Mouse (Mus musculus) large intestine, adult 2 months (tissue): ENCODE results near the gene Ercc6l2. TPM values are rescaled to one million over a fixed set of nuclear protein-coding genes. Genes with fewer than 3 reads are reported as not detected.
"Not testable (repeated sequence)": the region's sequence is repeated elsewhere in the genome, so short reads cannot be mapped to it uniquely, and the experiment has no call there.

Experiments used
- DNase-seq: peaks from one replicate; pipeline ENCODE4 v3.0.0-alpha.2; 2012; ENCODE audit warnings: low read depth, low spot score
- WGBS: fragments of 180-500 bp; shearing (Covaris S2); methylation state at CpG from one replicate; pipeline ENCODE4 v1.1.7; 2018; 5-methylcytosine and 5-hydroxymethylcytosine counted together
- polyA plus RNA-seq: library from polyadenylated mRNA; depleted of rRNA; stranded (reverse); fragments of >200 nt; gene quantifications from 2 replicates; pipeline ENCODE4 v1.2.3, GENCODE M21; 2012; rRNA removed

Ercc6l2 gene
- polyA plus RNA-seq, 1 experiment = 2.0 TPM

GRCm38 (mm10) chr13:63918733-63919422, 103.8 kb downstream of the Ercc6l2 start:
- no peak for DNase-seq
- WGBS = 27% methylated on average over 18 of the region's 18 CpGs

DNA sequence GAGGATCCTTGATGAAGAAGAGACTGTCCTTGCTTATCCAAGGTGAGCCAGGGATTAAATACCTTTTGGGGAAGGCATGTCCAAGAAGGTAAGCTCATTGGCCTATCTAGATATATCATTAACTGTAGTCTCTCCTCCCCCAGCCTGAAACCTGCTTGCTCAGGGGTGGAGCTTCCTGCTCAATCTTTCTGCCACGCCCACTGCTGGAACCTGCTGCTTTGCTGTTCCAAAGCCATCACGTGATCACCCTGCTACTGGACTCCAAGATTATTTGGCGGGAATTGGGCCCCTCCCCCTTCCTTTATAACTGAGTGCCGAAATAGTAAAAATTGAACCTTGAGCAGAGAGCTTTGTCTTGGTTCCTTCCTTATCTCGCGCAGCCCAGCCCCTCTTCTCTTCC, 109.0 kb downstream of the Ercc6l2 start:
- WGBS = 21% methylated on average over 5 of the region's 6 CpGs
- not testable (repeated sequence) for DNase-seq

GRCm38 (mm10) chr13:63927326-63927725, 112.3 kb downstream of the Ercc6l2 start:
- DNase-seq = no peak
- WGBS = 55% methylated on average over 4 of the region's 4 CpGs

DNA sequence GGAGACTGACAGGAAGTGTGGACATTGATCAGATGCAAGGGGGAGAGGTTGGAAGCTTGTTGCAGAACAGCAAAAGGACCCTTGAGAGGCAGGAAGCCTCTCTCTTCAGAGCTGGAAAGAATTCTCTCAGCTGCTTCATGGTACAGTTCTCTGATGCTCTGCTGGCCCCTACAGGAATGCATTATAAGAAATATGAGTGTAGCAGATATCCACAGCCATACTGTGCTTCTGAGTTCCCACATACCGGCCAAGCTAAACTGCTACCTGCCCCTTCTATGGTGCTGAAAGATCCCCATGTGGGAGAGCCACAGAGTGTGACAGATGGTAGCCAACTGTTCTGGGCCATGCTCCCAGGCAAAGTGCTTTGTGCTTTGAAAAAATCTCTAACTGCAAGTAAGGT, 114.3 kb downstream of the Ercc6l2 start:
- DNase-seq = no peak
- WGBS = 58% methylated on average over 1 of the region's 1 CpGs

DNA sequence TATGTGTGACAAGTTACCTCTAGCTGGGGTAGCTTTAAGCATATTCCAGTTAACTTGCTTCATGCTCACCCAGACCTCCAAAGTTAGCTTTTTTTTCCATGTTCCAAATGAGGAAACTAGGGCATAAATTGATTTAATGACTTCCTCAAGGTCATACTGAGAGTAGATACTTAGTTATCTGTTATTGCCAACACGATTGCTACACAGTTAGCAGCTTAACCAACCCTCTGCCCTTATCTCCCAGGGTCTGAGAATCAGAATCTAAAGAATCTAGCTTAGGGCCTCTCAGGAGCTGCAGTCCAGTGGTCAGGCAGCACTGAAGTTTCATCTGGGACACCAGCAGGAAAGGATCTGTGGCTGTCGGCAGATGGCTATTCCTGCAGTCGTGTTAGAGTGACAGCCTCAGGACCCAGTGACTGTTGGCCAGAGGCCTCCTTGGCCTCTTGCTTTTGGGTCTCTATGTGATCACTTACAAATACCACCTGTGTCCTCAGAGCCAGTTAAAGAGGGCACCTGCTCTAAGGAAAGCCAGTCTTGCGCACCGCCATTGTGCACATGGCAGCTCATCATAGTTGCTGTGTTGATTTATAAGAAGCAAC, 115.0 kb downstream of the Ercc6l2 start:
- DNase-seq = no peak
- WGBS = 80% methylated on average over 5 of the region's 5 CpGs

GRCm38 (mm10) chr13:63930525-63930924, 115.5 kb downstream of the Ercc6l2 start:
- DNase-seq = no peak
- WGBS = 34% methylated on average over 10 of the region's 10 CpGs

DNA sequence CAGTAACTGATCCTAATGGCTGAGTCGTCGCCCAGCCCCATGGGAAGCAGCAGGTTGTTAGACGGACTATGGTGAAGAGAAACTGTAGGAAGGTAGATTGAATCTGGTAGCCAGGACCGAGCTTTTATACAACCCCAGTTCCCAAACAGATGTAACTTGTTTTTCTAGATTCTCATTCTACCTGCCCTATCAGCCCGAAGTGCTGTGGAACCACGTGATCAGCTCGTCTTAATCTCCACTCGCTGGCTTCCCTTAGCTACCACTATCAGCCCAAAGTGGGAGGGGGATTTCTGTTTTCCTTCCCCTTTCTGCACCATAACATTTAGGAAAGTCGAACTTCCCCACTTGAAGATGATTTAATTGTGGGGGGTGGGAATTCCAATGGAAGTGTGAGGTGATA, 121.3 kb downstream of the Ercc6l2 start:
- DNase-seq = no peak
- 79% methylated on average over 9 of the region's 9 CpGs for whole genome bisulfite sequencing

GRCm38 (mm10) chr13:63940257-63940656, 125.2 kb downstream of the Ercc6l2 start:
- no peak for DNase-seq
- WGBS = 51% methylated on average over 1 of the region's 1 CpGs

- DNase-seq = no peak
- WGBS = 94% methylated on average over 4 of the region's 4 CpGs
Observed at GRCm38 (mm10) chr13:63941170-63941569, 126.1 kb downstream of the Ercc6l2 start.

- 43% methylated on average over 7 of the region's 7 CpGs for WGBS
- no peak for DNase-seq
Observed at GRCm38 (mm10) chr13:63943605-63944004, 128.6 kb downstream of the Ercc6l2 start.

- 80% methylated on average over 13 of the region's 13 CpGs for WGBS
- DNase-seq = no peak
Observed at GRCm38 (mm10) chr13:63944344-63945021, 129.4 kb downstream of the Ercc6l2 start.

Other genes starting within 250 kb of the Ercc6l2 start
- gene Ptch1, start 241.6 kb upstream of the Ercc6l2 start, polyA plus RNA-seq = 9.9 and 17.7 TPM in 2 replicates